Mouse (Mus musculus): ENCODE measurements around the gene Tnpo3.

DNA sequence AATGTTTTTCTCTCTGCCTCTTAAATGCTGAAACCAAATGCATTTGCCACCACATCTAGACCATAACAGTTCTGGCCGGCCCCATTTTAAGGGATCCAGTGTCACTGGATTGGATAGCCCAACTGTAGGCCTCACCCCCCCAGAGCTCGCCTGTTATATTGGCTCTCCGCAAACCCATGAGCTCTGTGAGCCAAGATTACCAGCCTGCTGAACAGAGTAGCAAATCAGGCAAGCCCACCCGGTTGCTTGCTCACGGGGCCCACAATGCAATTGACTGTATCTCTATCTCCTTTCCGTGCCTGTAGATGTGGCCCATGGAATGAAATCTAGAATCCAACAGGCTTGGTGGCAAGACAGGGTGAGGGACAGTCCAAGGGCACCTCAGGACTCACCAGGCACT is 108.9 kb downstream of the Tnpo3 start:
- TF ChIP-seq CTCF (IDR thresholded peaks at IDR 0.05; ENCODE audit: low read depth), result no peak
- no peak for TF ChIP-seq EP300 (IDR thresholded peaks at IDR 0.05; ENCODE audit: low read depth)

Data from heart, postnatal 0 days (tissue).